Mouse (Mus musculus): ENCODE data around the gene Cdk2ap2. TPM values are rescaled to one million over a fixed set of nuclear protein-coding genes. Genes with fewer than 3 reads are reported as not detected.
"Not testable (repeated sequence)": the region's sequence is repeated elsewhere in the genome, so short reads cannot be mapped to it uniquely, and the experiment has no call there.

Cdk2ap2 gene
- polyA plus RNA-seq, 1 experiment from 2014 or later, result 73.6 TPM

GRCm38 (mm10) chr19:4057962-4058361 is 39.0 kb upstream of the Cdk2ap2 start:
- WGBS, result 91% methylated on average over 7 of the region's 7 CpGs
- no peaks in the 10 kb centered on the region for H3K36me3 ChIP-seq
- no peak overlapping the region for H3K27ac ChIP-seq
- H3K4me1 ChIP-seq, result no peaks in the 10 kb centered on the region
- ATAC-seq (ENCODE audit: low FRiP score, low read depth), result no peak
- no peak overlapping the region for H3K4me3 ChIP-seq
- H3K9me3 ChIP-seq, result no peaks in the 10 kb centered on the region
- no peak overlapping the region for H3K9ac ChIP-seq
- H3K27me3 ChIP-seq (replicated peaks), result no peaks in the 10 kb centered on the region
- no peak overlapping the region for H3K4me2 ChIP-seq (replicated peaks)

- Histone ChIP-seq H3K4me3 (no peak overlapping the region), H3K9me3 (no peaks in the 10 kb centered on the region), H3K4me2 (replicated peaks) (no peak overlapping the region), H3K27ac (no peak overlapping the region), H3K4me1 (no peaks in the 10 kb centered on the region), H3K9ac (no peak overlapping the region), H3K27me3 (replicated peaks) (no peaks in the 10 kb centered on the region), H3K36me3 (no peaks in the 10 kb centered on the region)
- ATAC-seq (ENCODE audit: low FRiP score, low read depth), result no peak
- 95% methylated on average over 5 of the region's 5 CpGs for WGBS
These were observed 38.4 kb upstream of the Cdk2ap2 start for GRCm38 (mm10) chr19:4058581-4058980.

GRCm38 (mm10) chr19:4059069-4059740 is 37.8 kb upstream of the Cdk2ap2 start, which contains the start of gene Gstp3:
Gstp3 (minus strand) TSS chr19:4059569.
- H3K36me3 ChIP-seq, result no peaks in the 10 kb centered on the region
- no peaks in the 10 kb centered on the region for H3K9me3 ChIP-seq
- 84% methylated on average over 15 of the region's 15 CpGs for WGBS
- H3K4me1 ChIP-seq, result no peaks in the 10 kb centered on the region
- no peak within 1 kb of the TSS for H3K27ac ChIP-seq
- no peaks in the 10 kb centered on the region for H3K27me3 ChIP-seq (replicated peaks)
- no peak within 1 kb of the TSS for H3K9ac ChIP-seq
- H3K4me2 ChIP-seq (replicated peaks), result no peak within 1 kb of the TSS
- no peak within 1 kb of the TSS for H3K4me3 ChIP-seq
- no peak for ATAC-seq (ENCODE audit: low FRiP score, low read depth)

GRCm38 (mm10) chr19:4060044-4060898 is 36.7 kb upstream of the Cdk2ap2 start:
- ATAC-seq (ENCODE audit: low FRiP score, low read depth); H3K9me3 ChIP-seq; H3K9ac ChIP-seq; H3K4me2 ChIP-seq (replicated peaks); H3K4me3 ChIP-seq; H3K4me1 ChIP-seq; H3K27ac ChIP-seq; H3K36me3 ChIP-seq; H3K27me3 ChIP-seq (replicated peaks): not testable (repeated sequence)
- 85% methylated on average over 8 of the region's 8 CpGs for WGBS

GRCm38 (mm10) chr19:4060899-4061465 is 36.0 kb upstream of the Cdk2ap2 start:
- H3K27me3 ChIP-seq (replicated peaks), result no peaks in the 10 kb centered on the region
- no peak overlapping the region for H3K4me3 ChIP-seq
- H3K9ac ChIP-seq, result no peak overlapping the region
- no peak overlapping the region for H3K4me2 ChIP-seq (replicated peaks)
- no peaks in the 10 kb centered on the region for H3K36me3 ChIP-seq
- H3K27ac ChIP-seq, result no peak overlapping the region
- no peaks in the 10 kb centered on the region for H3K4me1 ChIP-seq
- ATAC-seq (ENCODE audit: low FRiP score, low read depth), result no peak
- H3K9me3 ChIP-seq, result no peaks in the 10 kb centered on the region
- WGBS, result 90% methylated on average over 6 of the region's 6 CpGs

GRCm38 (mm10) chr19:4063357-4063756 is 33.6 kb upstream of the Cdk2ap2 start:
- H3K4me3 ChIP-seq; H3K36me3 ChIP-seq; ATAC-seq (ENCODE audit: low FRiP score, low read depth); H3K27me3 ChIP-seq (replicated peaks); H3K27ac ChIP-seq; H3K4me2 ChIP-seq (replicated peaks); H3K4me1 ChIP-seq; H3K9me3 ChIP-seq; H3K9ac ChIP-seq: not testable (repeated sequence)
- 84% methylated on average over 4 of the region's 4 CpGs for WGBS

GRCm38 (mm10) chr19:4064501-4064900 is 32.5 kb upstream of the Cdk2ap2 start:
- H3K27me3 ChIP-seq (replicated peaks); ATAC-seq (ENCODE audit: low FRiP score, low read depth); H3K4me3 ChIP-seq; H3K9ac ChIP-seq; H3K27ac ChIP-seq; H3K36me3 ChIP-seq; H3K9me3 ChIP-seq; H3K4me2 ChIP-seq (replicated peaks); H3K4me1 ChIP-seq: not testable (repeated sequence)
- WGBS, result 61% methylated on average over 7 of the region's 11 CpGs

GRCm38 (mm10) chr19:4066280-4066679 is 30.7 kb upstream of the Cdk2ap2 start:
- Histone ChIP-seq H3K4me3 (no peak overlapping the region), H3K4me2 (replicated peaks) (no peak overlapping the region), H3K27ac (no peak overlapping the region), H3K4me1 (no peaks in the 10 kb centered on the region), H3K36me3 (no peaks in the 10 kb centered on the region), H3K27me3 (replicated peaks) (no peaks in the 10 kb centered on the region), H3K9ac (no peak overlapping the region), H3K9me3 (no peaks in the 10 kb centered on the region)
- ATAC-seq (ENCODE audit: low FRiP score, low read depth), result no peak
- 91% methylated on average over 6 of the region's 6 CpGs for WGBS

GRCm38 (mm10) chr19:4066877-4067276 is 30.1 kb upstream of the Cdk2ap2 start:
- no peak overlapping the region for H3K4me2 ChIP-seq (replicated peaks)
- H3K9ac ChIP-seq, result no peak overlapping the region
- no peak overlapping the region for H3K27ac ChIP-seq
- no peak overlapping the region for H3K4me3 ChIP-seq
- ATAC-seq (ENCODE audit: low FRiP score, low read depth), result no peak
- no peaks in the 10 kb centered on the region for H3K9me3 ChIP-seq
- no peaks in the 10 kb centered on the region for H3K36me3 ChIP-seq
- H3K4me1 ChIP-seq, result no peaks in the 10 kb centered on the region
- H3K27me3 ChIP-seq (replicated peaks), result no peaks in the 10 kb centered on the region

GRCm38 (mm10) chr19:4068242-4068641 is 28.7 kb upstream of the Cdk2ap2 start:
- H3K4me1 ChIP-seq; H3K27ac ChIP-seq; H3K27me3 ChIP-seq (replicated peaks); H3K9me3 ChIP-seq; H3K36me3 ChIP-seq; ATAC-seq (ENCODE audit: low FRiP score, low read depth); H3K4me3 ChIP-seq; H3K9ac ChIP-seq; H3K4me2 ChIP-seq (replicated peaks): not testable (repeated sequence)
- 93% methylated on average over 2 of the region's 2 CpGs for WGBS

GRCm38 (mm10) chr19:4068717-4069410 is 28.1 kb upstream of the Cdk2ap2 start:
- Histone ChIP-seq H3K36me3 (no peaks in the 10 kb centered on the region), H3K4me1 (no peaks in the 10 kb centered on the region), H3K27ac (no peak overlapping the region), H3K9me3 (no peaks in the 10 kb centered on the region), H3K4me3 (no peak overlapping the region), H3K9ac (no peak overlapping the region), H3K4me2 (replicated peaks) (no peak overlapping the region), H3K27me3 (replicated peaks) (no peaks in the 10 kb centered on the region)
- WGBS, result 80% methylated on average over 15 of the region's 15 CpGs
- no peak for ATAC-seq (ENCODE audit: low FRiP score, low read depth)

- WGBS, result 83% methylated on average over 15 of the region's 15 CpGs
- no peak overlapping the region for H3K9ac ChIP-seq
- H3K9me3 ChIP-seq, result no peaks in the 10 kb centered on the region
- H3K4me1 ChIP-seq, result no peaks in the 10 kb centered on the region
- ATAC-seq (ENCODE audit: low FRiP score, low read depth), result no peak
- H3K4me2 ChIP-seq (replicated peaks), result no peak overlapping the region
- no peaks in the 10 kb centered on the region for H3K27me3 ChIP-seq (replicated peaks)
- no peaks in the 10 kb centered on the region for H3K36me3 ChIP-seq
- no peak overlapping the region for H3K4me3 ChIP-seq
- no peak overlapping the region for H3K27ac ChIP-seq
These were observed 26.7 kb upstream of the Cdk2ap2 start for GRCm38 (mm10) chr19:4070311-4070710.
